Mouse (Mus musculus) urinary bladder, postnatal 4 days (tissue): Measurements from ENCODE around the gene Sort1.

Experiments
- DNase-seq, 2 experiments: peaks; one replicate each; pipeline ENCODE4 v3.0.0; 2021 to 2022; ENCODE audit warnings: low spot score in 2 of 2

The Sort1 gene

DNA sequence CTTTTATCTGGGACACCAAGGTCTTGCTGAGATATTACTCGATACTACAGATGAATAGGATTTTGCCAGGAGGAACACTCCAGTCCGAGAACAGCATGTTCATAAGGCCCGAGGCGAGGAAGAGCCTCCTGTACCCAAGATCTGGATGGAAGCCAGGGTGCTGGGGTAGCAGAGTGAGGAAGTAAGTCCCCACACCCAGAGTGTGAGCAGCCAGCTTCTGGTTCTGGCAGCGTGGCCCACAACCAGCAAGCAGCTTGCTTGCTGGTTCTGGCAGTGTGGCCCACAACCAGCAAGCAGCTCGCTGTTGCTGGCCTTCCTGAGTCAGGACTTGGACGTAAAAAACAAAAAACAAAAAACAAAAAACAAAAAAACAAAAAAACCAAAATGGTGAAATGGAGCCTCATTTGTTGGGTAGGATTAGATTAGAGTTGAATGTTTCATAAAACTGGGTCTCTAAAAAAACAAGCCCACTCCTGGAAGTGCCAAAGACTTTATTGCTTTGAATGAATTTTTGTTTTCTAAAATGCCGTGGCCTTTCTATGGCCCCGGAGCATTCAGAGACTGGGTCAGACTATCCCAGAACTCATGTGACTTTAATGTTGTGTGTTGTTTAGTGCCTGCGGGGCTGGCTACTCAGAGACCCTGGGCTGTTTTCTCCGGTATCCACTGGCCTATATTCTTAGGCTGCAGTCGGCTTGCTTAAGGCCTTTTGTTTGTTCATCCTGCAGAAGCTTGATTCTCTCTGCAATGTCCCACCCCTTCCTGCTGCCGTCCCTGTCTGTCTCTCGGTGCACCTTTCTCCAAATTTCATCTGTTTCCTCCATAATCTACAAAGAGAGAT is 11.7 kb downstream of the Sort1 start:
- DNase-seq, result peak in 1 of 2 experiments; percentile 47

DNA sequence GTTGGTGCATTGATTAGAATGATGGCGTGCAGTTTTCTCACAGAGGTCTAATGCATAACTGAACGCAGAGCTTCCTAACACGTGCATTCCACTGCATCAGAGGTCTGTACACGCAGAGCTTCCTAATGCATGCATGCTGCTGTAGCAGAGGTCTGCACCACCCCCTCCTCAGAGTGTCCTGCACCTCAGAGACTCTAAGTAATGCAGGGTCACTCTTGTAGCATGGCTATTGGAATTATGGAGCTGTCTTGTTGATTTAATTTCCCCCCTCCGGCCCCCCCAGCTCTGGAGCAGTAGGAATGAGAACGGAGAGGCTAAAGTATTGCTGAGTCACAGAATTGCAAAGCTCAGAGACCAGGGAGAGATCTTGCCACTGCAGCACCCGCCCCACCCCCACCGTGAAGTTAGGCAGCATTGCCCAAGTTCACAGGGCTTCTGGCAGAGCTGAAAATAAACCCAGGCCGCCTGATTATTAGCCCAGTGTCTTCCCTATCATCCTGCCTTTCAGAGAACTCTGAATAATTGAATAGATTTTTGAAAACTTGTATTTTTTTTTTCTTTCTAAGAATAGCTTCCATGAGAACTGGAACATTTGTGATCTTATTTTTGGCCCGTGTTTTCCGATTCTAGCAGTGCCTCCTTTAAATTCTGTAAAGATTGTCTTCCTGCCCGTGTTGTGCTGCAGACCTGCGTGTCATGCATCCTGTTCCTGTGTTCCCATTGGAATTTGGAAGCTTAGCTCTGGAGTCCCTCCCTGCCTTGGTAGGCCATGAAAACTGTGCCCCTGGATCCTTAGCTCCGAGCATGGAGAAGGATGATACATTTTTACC is 12.6 kb downstream of the Sort1 start:
- no peak for DNase-seq

DNA sequence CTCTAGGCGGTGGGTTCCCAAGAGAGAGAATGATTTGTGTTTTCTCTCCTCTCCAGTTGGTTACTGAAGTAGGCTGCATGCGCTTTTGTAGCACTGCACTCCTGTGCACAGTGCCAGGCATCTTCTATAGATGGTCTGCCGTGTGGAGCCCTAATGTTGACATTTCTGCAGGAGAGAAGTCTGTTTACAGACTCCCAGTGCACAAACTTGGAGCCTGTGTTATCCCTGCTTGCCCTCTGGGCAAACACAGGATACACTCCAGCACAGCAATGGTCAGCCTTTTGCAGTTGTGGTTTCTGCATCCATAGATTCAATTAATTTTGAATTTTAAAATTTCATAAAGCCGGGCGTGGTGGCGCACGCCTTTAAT is 13.2 kb downstream of the Sort1 start:
- DNase-seq, result no peak

DNA sequence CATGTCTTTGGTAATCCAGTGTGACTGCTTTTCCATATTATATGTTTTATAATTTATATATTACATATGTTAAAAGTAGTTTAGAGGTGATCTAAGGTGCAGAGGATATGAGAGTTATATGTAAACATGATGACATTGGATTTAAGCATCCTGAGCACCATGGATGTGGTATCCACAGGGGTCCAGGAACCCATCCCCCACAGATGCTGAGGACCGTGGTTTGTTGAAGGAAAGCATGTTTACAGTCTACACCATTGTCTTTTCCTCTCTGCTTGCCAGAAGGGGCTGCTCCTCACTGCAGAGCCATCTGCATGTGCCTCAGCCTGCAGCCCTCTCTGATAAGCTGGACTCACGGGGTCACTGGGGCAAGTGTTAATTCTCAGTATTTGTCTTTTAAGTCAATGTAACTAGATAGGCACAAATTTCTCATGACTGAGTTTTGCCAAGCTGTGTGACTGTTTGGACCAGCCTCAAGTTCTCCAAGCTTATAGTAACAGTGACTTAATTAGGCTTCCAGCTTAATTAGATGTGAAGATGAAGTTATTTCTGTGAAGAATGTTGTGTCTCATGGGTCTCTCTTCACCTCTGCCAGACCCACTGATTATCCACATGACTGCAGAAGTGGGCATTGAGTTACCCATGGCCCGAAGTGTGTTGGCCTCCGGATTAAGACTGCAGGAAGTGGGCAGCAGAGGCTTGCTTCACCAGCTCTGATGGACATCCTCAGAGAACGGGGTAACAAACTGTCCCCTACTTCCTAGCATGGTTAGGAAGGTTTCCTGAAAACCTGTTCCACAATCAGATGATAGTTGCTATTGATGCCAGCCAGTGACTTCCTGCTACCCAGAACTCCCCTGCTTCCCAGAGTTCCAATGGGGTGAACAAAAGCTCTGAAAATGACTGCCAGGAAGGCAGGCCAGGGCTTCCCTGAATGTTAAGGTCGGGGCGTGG is 14.0 kb downstream of the Sort1 start:
- no peak for DNase-seq

DNA sequence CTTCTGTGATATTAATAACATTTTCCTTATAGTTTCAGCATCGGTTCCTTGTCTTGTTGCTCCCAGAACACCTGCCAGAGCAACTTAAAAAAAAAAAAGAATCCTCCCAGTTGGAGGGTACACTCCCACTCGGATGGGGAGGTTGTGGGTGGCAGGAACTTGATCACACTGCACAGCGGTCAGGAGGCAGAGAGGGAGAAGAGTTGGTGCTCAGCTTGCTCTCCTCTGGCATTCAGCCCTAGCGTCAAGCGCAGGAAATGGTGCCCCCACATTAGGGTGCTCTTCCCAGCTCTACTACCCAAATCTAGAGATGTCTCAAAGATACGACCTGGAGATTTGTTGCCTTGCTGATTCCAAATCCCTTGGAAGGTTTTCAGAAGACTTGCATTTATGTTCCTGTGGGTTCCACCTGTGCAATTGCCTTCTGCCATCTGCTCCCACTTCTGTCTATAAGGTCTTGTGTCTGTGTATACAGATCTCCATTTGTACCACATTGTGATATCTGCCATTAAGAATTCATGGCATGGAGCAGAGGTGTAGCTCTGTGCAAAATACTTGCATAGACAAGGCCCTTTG is 16.7 kb downstream of the Sort1 start:
- no peak for DNase-seq

DNA sequence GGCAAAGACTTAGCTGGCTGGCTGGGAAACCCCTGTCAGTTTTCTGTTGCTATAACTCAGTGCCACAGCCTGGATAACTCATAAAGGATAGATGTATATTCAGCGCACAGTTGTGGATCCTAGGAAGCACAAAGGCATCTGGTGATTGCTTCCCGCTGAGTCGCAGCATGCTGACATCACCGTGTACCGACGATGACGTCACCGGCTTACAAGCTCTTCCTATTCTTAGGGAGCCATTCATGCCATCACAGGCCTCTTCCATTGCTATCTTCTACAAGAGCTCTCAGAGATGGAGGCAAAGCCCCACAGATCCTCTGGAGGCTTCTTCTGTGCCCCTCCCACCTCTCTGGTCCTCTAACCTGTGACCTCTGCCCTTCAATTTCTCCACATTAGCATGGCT is 19.8 kb downstream of the Sort1 start:
- no peak for DNase-seq

DNA sequence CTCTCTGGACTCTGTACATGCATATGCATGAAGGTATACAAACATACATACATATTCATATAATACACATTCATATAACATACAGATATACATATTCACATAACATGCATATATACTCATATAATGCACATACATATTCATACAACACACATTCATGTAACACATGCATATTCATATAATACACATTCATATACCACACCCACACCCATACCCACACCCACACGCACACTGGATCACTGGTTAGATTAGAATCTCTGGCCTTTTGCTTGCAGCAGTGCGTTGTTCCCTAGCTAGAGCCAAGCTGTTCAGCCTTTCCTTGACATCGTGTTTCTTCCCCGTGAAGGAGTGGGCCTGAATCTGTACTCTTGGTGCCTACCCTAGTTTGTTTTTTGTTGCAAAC is 20.9 kb downstream of the Sort1 start:
- no peak for DNase-seq

DNA sequence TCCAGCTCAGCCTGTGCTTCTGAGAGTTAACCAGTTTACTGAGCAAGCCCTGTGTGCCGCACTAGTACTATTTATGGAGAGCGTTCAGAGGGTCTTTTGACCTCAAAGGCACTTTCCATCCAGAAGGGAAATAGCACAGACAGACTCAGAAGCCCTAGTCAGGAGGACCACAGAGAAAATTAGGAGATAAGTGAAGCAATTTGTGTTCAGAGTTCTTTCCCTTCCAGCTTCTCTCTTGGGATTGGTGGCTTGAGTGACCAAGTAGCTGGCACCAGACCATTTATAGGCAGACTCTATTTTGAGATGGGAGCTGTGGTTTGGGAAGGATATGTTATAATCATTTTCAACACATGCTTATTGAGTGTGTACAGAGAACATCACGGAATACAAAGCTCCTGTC is 22.5 kb downstream of the Sort1 start:
- DNase-seq, result no peak

DNA sequence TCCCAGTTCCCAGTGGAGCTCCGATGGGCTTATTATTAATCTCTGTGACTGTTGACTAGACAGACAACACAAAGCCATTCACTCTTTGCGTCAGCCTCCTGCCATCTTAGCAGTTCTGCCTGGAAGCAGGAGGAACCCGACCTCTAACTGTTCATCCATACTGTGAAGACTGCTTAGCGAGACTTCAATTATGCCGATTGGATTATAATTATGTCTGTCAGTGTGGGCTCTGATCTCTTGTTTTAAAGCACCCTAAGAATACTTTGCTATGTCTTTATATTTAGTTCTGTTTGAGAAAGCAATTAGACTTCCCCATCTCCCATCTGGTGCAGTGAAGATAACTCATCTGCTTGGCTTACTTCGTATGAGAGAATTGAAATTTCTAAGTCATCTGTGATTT is 23.6 kb downstream of the Sort1 start:
- DNase-seq, result no peak

DNA sequence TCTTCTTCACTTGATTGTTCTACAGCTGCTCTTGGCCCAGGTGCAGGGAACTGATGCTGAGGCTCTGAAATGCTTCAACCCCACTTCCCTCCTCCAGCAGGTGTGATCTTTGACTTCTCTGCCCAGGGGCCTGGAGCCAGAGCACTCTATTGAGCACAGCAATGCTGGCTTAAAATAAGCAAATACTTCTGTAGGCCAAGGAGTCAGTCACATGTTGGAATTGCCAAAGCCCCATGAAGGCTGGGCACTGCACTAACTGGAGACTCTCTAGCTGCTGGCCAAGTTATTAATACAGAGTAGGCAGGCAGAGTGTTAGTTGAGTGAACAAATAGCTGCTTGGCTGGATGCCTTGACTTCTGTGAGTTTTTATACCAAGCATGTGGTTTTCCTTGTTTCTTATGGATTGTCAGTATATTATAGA is 27.0 kb downstream of the Sort1 start:
- no peak for DNase-seq

DNA sequence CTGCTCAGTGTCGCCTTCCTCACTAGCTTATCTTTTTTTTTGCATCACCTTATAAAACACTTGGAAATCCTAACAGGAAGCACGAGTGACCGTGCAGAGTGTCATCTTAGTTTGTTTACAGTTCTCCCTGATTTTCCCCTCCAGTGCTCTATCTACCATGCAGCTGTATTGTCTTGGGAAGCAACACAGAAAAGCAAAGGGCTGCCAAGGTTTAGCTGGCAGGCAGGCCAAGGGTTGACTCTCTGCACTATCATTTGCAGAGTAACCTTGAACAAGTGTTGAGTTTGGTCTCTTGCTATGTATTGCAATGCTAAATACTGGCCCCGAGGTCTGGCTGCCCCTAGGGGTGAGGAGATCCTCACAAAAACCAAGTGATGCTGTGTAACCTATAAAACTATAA is 27.8 kb downstream of the Sort1 start:
- DNase-seq, result no peak

DNA sequence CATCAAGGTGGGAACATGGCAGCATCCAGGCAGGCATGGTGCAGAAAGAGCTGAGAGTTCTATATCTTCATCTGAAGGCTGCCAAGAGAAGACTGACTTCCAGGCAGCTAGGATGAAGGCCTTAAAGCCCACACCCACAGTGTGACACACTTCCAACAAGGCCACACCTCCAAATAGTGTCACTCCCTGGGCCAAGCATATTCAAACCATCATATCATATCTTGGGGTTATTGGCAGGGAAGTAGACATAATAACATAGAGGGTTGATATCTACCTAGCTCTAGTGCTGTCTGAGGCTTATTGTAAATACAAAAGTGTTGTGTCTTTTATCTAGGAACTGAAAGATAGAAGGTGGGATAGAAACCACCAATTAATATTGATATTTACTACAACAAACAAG is 28.5 kb downstream of the Sort1 start:
- no peak for DNase-seq

DNA sequence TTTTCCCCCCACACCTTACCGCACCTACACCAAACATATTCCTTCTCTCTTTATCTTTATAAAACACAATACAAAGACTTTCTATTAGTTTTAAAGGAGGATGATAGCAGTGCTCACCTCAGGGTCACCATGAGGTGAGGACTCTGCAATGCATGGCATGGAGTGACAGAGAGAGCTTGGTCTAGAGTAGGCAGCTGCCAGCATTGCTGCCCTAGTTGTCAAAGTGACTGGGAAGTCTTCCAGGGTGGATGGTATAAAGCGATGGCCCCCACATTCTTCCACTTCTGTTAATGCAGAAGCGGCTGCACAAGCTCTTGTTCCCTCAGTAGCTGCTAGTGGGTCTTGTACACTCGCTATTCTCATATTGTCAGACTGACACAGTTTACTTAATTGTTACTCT is 29.3 kb downstream of the Sort1 start:
- no peak for DNase-seq

DNA sequence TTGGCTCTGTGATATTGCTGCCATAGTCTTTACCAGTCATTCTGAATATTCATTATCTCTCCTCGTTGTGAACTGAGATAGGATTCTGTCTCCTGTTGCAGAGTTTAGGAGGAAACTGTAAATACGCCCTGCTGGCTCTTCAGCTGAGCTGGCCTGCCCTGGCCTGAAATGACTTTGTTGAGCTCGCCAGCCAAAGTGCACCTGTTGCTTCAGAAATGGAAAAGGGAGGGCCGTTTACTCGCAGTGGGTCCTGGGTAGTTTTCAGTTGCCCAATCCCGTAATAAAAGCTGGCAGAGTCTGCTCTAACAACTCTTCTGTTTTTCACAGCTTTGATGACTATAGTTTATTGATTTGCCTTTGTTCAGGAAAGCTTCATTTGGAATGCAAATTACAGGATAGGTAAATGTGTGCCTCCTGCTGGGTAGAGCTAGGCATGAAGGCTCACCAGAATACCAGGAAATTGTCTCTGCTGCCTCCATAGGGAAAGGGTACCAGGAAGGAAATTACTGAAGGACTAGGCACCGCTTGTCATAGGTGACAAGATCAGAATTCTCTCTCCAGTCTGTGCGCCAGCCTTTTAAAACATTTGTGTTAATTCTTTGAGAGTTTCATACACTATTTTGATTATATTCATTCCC is 30.3 kb downstream of the Sort1 start:
- no peak for DNase-seq

DNA sequence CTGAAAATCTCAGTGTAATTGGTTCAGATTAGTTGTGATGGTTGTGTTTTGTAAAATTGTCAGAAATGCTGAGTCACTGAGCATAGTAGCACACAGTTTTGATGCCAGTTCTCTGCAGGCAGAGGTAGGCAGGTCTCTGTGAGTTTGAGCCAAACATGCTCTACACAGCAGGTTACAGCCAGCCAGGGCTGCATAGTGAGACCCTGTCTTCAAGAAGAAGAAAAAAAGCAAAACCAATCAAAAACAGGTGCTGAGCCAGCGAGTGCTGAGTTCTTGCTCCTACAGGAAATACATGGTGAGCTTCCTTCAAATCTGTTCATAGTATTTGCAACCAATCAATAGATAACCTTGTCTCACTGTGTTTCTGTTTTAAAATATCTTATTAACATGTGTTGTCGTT is 34.6 kb downstream of the Sort1 start:
- DNase-seq, result no peak

DNA sequence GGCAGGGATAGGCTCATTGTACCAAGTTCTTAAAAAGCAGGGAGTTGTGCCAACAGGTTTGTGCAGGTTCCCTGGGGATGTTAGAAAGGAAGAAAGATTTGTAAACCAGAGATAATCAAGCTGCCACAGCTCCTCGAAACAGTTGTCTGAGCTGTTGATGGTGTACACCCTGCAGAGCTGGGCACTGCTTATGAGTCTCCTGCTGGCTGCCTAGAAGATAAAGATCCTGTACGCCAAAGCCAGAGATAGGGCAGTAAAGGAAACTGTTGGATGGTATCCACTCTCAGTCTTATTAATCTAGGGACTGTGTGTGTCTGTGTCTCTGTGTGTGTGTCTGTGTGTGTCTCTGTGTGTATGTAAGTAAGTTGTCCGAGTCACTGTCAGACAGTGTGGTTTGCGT is 37.8 kb downstream of the Sort1 start:
- no peak for DNase-seq

DNA sequence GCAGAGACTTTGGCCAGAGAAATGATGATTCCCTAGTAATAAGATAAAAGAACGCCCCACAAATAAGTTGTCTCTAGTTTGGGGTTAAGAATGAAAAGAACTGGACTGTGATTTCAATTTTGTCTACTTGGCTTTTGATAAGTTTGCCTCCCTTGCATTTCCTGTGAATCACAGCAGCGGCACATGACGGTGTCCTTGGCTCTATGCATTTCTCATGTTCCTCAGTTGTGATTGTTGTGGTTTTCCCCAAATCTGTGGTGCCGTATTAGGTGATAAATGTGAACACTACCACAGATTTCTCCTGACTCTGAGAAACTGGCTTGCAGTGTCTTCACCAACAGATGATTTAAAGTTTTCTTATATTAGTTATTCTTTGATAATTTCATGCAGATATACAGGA is 38.3 kb downstream of the Sort1 start:
- no peak for DNase-seq

DNA sequence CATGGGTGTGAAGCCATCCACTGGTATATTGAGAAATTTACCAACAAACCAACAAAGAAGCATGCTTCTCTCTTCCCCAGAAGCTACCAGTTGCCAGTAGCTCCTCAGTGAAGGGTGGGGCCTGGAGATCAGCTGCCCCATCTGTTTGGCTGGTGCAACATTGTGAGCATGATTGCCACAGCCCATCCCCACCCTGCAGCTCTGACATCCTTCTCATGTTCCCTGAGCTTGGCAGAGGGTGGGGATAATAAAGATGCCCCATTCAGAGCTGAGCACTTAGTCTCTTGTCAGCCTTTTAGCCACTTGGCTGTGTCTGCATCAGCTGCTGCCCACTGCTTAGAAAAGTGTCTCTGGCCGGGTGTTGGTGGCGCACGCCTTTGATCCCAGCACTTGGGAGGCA is 39.1 kb downstream of the Sort1 start:
- DNase-seq, result no peak

DNA sequence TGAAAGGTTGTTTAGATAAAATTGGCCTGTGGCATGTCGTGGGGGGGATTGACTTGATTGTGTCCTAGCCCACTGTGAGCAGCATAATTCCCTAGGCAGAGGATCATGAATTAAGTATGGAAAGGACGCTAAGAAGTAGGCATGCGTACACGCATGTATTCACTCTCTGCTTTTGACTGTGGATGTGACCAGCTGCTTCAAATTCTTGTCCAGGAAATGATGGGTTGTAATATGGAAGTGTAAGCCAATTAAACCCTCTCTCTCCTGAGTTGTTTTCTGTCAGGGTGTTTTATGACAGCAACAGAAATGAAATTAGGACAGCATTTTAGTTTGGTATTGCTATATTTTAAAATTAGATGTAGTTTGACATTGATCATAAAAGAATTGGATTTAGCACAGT is 41.0 kb downstream of the Sort1 start:
- DNase-seq, result no peak

DNA sequence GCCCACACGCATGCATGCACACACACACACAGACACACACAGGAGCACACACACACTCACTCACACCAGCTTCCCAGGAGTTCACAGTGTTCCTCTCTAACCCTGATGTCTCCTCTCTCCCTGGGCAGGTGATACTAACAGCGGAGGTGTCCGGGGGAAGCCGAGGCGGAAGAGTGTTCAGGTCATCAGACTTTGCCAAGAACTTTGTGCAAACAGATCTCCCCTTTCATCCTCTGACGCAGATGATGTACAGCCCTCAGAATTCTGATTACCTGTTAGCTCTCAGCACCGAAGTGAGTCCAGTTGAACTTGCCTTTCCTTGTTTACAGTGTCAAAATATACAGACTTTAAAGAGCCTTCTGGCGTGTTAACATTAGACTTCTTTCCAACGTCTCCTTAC is 41.6 kb downstream of the Sort1 start:
- no peak for DNase-seq

DNA sequence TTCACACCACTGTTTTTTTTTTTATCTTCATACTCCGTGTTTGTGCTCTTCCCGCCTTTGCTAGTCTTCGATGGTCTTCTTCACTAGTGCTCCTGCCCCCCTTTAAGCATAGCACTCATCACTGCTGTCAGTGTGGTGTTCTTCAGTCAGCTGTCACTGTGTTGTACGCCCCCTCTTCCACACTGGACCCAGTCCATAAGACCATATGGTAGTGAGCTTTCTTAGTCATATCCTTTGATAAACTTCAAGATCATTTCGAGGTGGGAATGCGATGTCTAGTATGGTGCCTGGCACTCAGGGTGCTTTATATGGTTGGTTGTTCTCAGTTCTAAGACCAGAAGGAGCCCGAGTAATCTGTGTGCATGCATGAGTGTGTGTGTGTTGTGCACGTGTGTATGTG is 43.4 kb downstream of the Sort1 start:
- no peak for DNase-seq
